Mouse (Mus musculus) heart, postnatal 0 days (tissue): ENCODE results near the gene Tle6. TPM values are rescaled to one million over a fixed set of nuclear protein-coding genes. Genes with fewer than 3 reads are reported as not detected.
A peak's percentile ranks its signal among the peaks of the same experiment; 100 is the strongest.

Source experiments
- ATAC-seq: fragments of 200-750 bp; cut with Nextera tagmentation; 2 replicates; pipeline ENCODE4 v1.8.0; 2017; ENCODE audit warnings: low read depth, moderate number of reproducible peaks, moderate library complexity; ENCODE audit not compliant: insufficient read depth
- DNase-seq: peaks from one replicate; pipeline ENCODE4 v3.0.0-alpha.2; 2016; ENCODE audit warnings: low spot score
- H3K27ac ChIP-seq: fragments of 300-500 bp; sonication (generic); 2 replicates; pipeline ENCODE4 v1.5.1; 2014; ENCODE audit warnings: low read depth, mild to moderate bottlenecking
- H3K27me3 ChIP-seq: fragments of 300-500 bp; sonication (generic); 2 replicates; pipeline ENCODE4 v1.6.1; 2014; ENCODE audit warnings: low read length, mixed read lengths; ENCODE audit not compliant: control insufficient read depth, insufficient read depth
- H3K36me3 ChIP-seq: fragments of 300-500 bp; sonication (generic); replicated peaks from 2 replicates; pipeline ENCODE4 v1.6.1; 2014; ENCODE audit warnings: low read length, mixed read lengths; ENCODE audit not compliant: control insufficient read depth, insufficient read depth
- H3K4me1 ChIP-seq: fragments of 300-500 bp; sonication (generic); 2 replicates; pipeline ENCODE4 v1.6.1; 2014; ENCODE audit warnings: antibody characterized with exemption; ENCODE audit not compliant: control insufficient read depth, insufficient read depth
- H3K4me2 ChIP-seq: fragments of 300-500 bp; sonication (generic); 2 replicates; pipeline ENCODE4 v1.6.1; 2014; ENCODE audit warnings: low read depth, mild to moderate bottlenecking, low read length, moderate library complexity
- H3K4me3 ChIP-seq: fragments of 300-500 bp; sonication (generic); 2 replicates; pipeline ENCODE4 v1.5.1; 2014; ENCODE audit warnings: low read depth, low read length
- H3K9ac ChIP-seq: fragments of 300-500 bp; sonication (generic); replicated peaks from 2 replicates; pipeline ENCODE4 v1.6.1; 2014; ENCODE audit warnings: low read depth, low read length, mixed read lengths
- H3K9me3 ChIP-seq: fragments of 300-500 bp; sonication (generic); replicated peaks from 2 replicates; pipeline ENCODE4 v1.6.1; 2016; ENCODE audit warnings: low read length; ENCODE audit not compliant: control insufficient read depth
- CTCF ChIP-seq: IDR thresholded peaks from 2 replicates; pipeline ENCODE4 v1.5.1; 2016; ENCODE audit warnings: antibody characterized with exemption, control low read depth, low read depth
- EP300 ChIP-seq: IDR thresholded peaks from 2 replicates; pipeline ENCODE4 v1.6.1; 2016; ENCODE audit warnings: antibody characterized with exemption, low read depth
- WGBS: fragments of 180-500 bp; shearing (Covaris S2); extraction: QIAGEN DNeasy Blood & Tissue Kit; methylation state at CpG from one replicate; pipeline ENCODE4 v1.1.7; 2014; 5-methylcytosine and 5-hydroxymethylcytosine counted together
- polyA plus RNA-seq: library from polyadenylated mRNA; unstranded; fragments of >200 nt; fragmentation: Nextera tagmentation; extraction: Ambion mirVana; gene quantifications from 2 replicates; pipeline ENCODE4 v1.2.1, GENCODE M21; 2015
- total RNA-seq: library from RNA; depleted of rRNA; stranded (reverse); fragments of >200 nt; gene quantifications from 2 replicates; pipeline ENCODE4 v1.2.3, GENCODE M21; 2014; ENCODE audit warnings: low replicate concordance

The Tle6 gene
- total and polyA plus RNA-seq, 2 experiments from 2014 or later = 18.6 to 19.3 TPM

DNA sequence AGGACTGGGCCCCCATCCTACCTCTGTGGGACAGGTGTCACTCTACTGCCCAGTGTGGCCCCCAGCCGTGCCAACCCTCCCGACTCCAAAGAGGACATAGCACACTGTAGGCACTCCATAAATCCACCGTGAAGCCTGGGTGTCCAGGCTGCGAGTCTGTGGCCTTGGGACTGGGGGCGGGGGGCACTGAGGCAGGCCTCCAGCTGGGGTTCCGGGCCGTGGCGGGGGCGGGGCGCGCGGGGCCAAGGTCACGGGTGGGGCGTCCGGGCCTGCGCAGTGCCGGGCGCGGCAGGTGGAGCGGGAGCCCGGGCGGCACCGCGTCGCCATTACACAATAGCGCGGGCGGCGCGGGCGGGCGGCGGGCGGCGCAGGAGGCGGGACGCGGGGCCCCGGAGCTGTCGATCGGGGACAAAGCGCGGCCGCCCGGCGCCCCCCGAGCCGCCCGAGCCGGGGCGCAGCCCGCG is 41.7 kb downstream of the Tle6 start, which contains the start of gene Aes:
Gene Aes (plus strand): TSS at position 326 of the 464 bp plus-strand sequence.
- Histone ChIP-seq H3K4me2 (peak within 1 kb of the TSS; percentile 93), H3K27me3 (no peaks in the 10 kb centered on the region), H3K9me3 (no peaks in the 10 kb centered on the region), H3K27ac (peak within 1 kb of the TSS; percentile 95), H3K36me3 (peaks cover 11% of the 10 kb centered on the region; the same call in 1 of the 2 replicates), H3K4me3 (peak within 1 kb of the TSS; percentile 97), H3K9ac (peak within 1 kb of the TSS; percentile 95), H3K4me1 (peaks cover 17% of the 10 kb centered on the region)
- ATAC-seq (peak; percentile 70), DNase-seq (peak; percentile 43)
- no peak for TF ChIP-seq EP300
- TF ChIP-seq CTCF = no peak
- under 1% methylated on average over 30 of the region's 53 CpGs for WGBS

- TF ChIP-seq CTCF (no peak), EP300 (no peak)
- 41% methylated on average over 1 of the region's 1 CpGs for WGBS
- H3K4me1 ChIP-seq = 0 out of 2 replicates have a peak, but pooled peaks cover 4% of the 10 kb centered on the region
- no peaks in the 10 kb centered on the region for H3K27me3 ChIP-seq
- ATAC-seq (no peak), DNase-seq (no peak)
- H3K27ac ChIP-seq = no peak overlapping the region
- no peak overlapping the region for H3K4me2 ChIP-seq
- H3K9me3 ChIP-seq = no peaks in the 10 kb centered on the region
- no peak overlapping the region for H3K9ac ChIP-seq
- H3K4me3 ChIP-seq = no peak overlapping the region
- H3K36me3 ChIP-seq = peaks cover 8% of the 10 kb centered on the region; the same call in 1 of the 2 replicates
Observed at GRCm38 (mm10) chr10:81557491-81557890, 43.4 kb downstream of the Tle6 start.

GRCm38 (mm10) chr10:81556282-81556681 is 44.6 kb downstream of the Tle6 start:
- H3K27ac ChIP-seq = no peak overlapping the region
- H3K9me3 ChIP-seq = no peaks in the 10 kb centered on the region
- DNase-seq (no peak), ATAC-seq (no peak)
- no peaks in the 10 kb centered on the region for H3K27me3 ChIP-seq
- no peaks in the 10 kb centered on the region for H3K36me3 ChIP-seq
- TF ChIP-seq EP300 (no peak), CTCF (0 out of 2 replicates have a peak, but pooled peaks have one; percentile 25)
- no peak overlapping the region for H3K9ac ChIP-seq
- H3K4me1 ChIP-seq = no peaks in the 10 kb centered on the region
- no peak overlapping the region for H3K4me3 ChIP-seq
- no peak overlapping the region for H3K4me2 ChIP-seq
- 66% methylated on average over 3 of the region's 3 CpGs for WGBS

DNA sequence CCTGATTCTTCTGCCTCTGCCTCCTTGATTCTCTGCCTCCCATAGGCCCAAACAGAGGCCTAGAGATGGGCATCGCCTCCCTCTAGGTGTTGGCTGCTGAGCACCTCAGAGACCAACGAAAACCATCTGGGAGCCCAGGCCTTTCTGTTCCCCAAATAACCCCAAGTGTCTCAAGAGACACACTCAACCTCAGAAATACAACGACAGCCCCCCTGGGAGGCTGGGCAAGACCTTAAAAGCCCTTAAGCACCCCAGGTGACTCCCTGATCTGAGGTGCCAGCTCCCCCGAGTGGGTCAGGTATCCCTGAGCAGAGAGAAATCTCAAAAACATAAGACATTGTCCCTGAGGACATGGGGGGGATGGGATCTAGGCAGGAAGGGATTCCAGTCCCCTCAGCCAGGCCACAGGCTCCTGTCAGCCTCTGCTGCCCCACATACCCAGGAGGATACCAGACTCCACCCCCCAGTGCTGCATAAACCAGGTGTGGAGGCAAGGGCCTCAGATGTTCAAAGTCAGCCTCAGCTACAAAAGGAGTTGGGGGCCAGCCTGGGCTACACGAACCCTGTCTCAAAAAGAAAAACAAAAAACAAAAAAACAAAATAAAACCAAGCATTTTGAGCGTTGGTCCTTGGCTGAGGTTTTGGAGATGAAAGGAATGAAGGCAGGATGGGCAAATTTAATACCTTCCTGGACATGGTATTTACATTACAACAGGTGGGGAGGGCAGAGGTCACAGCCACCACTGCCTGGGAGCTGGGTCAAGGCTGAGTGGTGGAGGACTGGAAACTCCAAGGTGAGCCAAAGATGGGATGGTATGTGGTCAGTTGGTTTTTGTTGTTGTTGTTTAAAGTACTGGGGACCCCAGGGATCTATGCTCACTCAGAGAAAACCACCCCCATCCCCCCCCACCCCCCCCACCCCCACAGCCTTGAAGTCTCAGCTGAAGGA is 46.8 kb downstream of the Tle6 start:
- TF ChIP-seq EP300 (no peak), CTCF (no peak)
- no peaks in the 10 kb centered on the region for H3K27me3 ChIP-seq
- H3K27ac ChIP-seq = no peak overlapping the region
- DNase-seq (no peak), ATAC-seq (no peak)
- WGBS = 74% methylated on average over 6 of the region's 6 CpGs
- no peak overlapping the region for H3K4me2 ChIP-seq
- no peak overlapping the region for H3K9ac ChIP-seq
- no peaks in the 10 kb centered on the region for H3K4me1 ChIP-seq
- no peaks in the 10 kb centered on the region for H3K36me3 ChIP-seq
- H3K4me3 ChIP-seq = no peak overlapping the region
- H3K9me3 ChIP-seq = no peaks in the 10 kb centered on the region

DNA sequence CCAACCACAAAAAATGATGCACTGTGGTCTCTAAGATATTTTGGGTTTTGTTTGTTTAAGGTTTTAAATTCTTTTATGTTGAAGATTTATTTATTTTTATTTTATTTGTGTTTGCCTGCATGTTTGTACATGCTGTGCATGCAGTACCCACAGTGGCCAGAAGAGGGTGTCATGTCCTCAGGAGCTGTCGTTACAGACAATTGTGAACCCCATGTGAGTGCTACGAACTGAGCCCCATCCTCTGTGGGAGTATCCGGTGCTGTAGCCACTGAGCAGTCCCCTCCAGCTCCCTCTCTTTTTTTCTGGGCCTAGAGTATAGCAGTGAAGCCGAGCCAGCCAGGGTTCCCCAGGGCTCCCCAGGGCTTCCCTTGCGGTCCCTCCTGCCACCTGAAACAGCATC is 47.6 kb downstream of the Tle6 start:
- Histone ChIP-seq H3K27ac (no peak overlapping the region), H3K4me3 (no peak overlapping the region), H3K36me3 (no peaks in the 10 kb centered on the region), H3K4me2 (no peak overlapping the region), H3K27me3 (no peaks in the 10 kb centered on the region), H3K9me3 (no peaks in the 10 kb centered on the region), H3K4me1 (no peaks in the 10 kb centered on the region), H3K9ac (no peak overlapping the region)
- ATAC-seq = no peak
- no peak for DNase-seq
- TF ChIP-seq EP300 (no peak), CTCF (peak; percentile 45)
- 85% methylated on average over 5 of the region's 5 CpGs for WGBS
